Mouse (Mus musculus) heart, postnatal 36 days (tissue): Measurements from ENCODE around the gene Ugt1a10. TPM values are rescaled to one million over a fixed set of nuclear protein-coding genes. Genes with fewer than 3 reads are reported as not detected.
"Not testable (repeated sequence)": the region's sequence is repeated elsewhere in the genome, so short reads cannot be mapped to it uniquely, and the experiment has no call there.

Experiments used
- DNase-seq, 2 experiments: peaks; one replicate each; pipeline ENCODE4 v3.0.0; 2021 to 2022
- intact Hi-C: fragments of 180-260 bp; cut with DNase I; formaldehyde crosslinking; loops from one replicate; pipeline ENCODE4 v1.15.1; 2025
- total RNA-seq, 2 experiments: library from RNA; stranded (reverse); gene quantifications; 2 replicates each; pipeline ENCODE4 v1.2.3; 2021

Ugt1a10 gene
- total RNA-seq, 2 experiments from 2014 or later = not detected

GRCm38 (mm10) chr1:88211812-88212211 lies 156.6 kb downstream of the Ugt1a10 start, which contains the start of gene Ugt1a1:
Gene Ugt1a1, plus strand, starts transcription at chr1:88211959.
- intact Hi-C loops = no loop called here

GRCm38 (mm10) chr1:88212341-88213045 lies 157.3 kb downstream of the Ugt1a10 start:
- intact Hi-C loops = no loop called here
- DNase-seq = no peak

More at GRCm38 (mm10) chr1:88211812-88212211, 156.6 kb downstream of the Ugt1a10 start, which contains the start of gene Ugt1a1:
- DNase-seq = no peak

- DNase-seq = no peak
- intact Hi-C loops = no loop called here
These were observed 157.9 kb downstream of the Ugt1a10 start for GRCm38 (mm10) chr1:88213061-88213460.

GRCm38 (mm10) chr1:88213766-88214461 lies 158.7 kb downstream of the Ugt1a10 start:
- no peak for DNase-seq

GRCm38 (mm10) chr1:88214462-88214952 lies 159.3 kb downstream of the Ugt1a10 start:
- DNase-seq = no peak
- intact Hi-C loops = no loop called here

More at GRCm38 (mm10) chr1:88213766-88214461, 158.7 kb downstream of the Ugt1a10 start:
- intact Hi-C loops = no loop called here

- no peak for DNase-seq
- intact Hi-C loops = no loop called here
These were observed 160.5 kb downstream of the Ugt1a10 start for GRCm38 (mm10) chr1:88215466-88216380.

GRCm38 (mm10) chr1:88216551-88216950 lies 161.4 kb downstream of the Ugt1a10 start:
- no peak for DNase-seq
- intact Hi-C loops = no loop called here

GRCm38 (mm10) chr1:88217144-88217543 lies 162.0 kb downstream of the Ugt1a10 start:
- intact Hi-C loops = no loop called here
- no peak for DNase-seq

GRCm38 (mm10) chr1:88217576-88217975 lies 162.4 kb downstream of the Ugt1a10 start:
- intact Hi-C loops = no loop called here
- DNase-seq = no peak

- intact Hi-C loops = no loop called here
- DNase-seq = no peak
These were observed 162.9 kb downstream of the Ugt1a10 start for GRCm38 (mm10) chr1:88218051-88218450.

GRCm38 (mm10) chr1:88218591-88218990 lies 163.4 kb downstream of the Ugt1a10 start:
- DNase-seq = no peak
- intact Hi-C loops = no loop called here

- DNase-seq = no peak
- intact Hi-C loops = no loop called here
These were observed 163.9 kb downstream of the Ugt1a10 start for GRCm38 (mm10) chr1:88219054-88219453.

- peak in 1 of 2 experiments; percentile 11 for DNase-seq
- intact Hi-C loops = no loop called here
These were observed 165.1 kb downstream of the Ugt1a10 start for GRCm38 (mm10) chr1:88220336-88220735.

- DNase-seq = no peak
- intact Hi-C loops = no loop called here
These were observed 167.0 kb downstream of the Ugt1a10 start for GRCm38 (mm10) chr1:88222216-88222615.

- intact Hi-C loops = not testable (repeated sequence)
- peak in 1 of 2 experiments; percentile 2 for DNase-seq
These were observed 167.9 kb downstream of the Ugt1a10 start for GRCm38 (mm10) chr1:88223011-88223515.

GRCm38 (mm10) chr1:88223591-88223990 lies 168.4 kb downstream of the Ugt1a10 start:
- peak in 1 of 2 experiments; percentile 6 for DNase-seq
- intact Hi-C loops = no loop called here

GRCm38 (mm10) chr1:88224029-88224776 lies 169.0 kb downstream of the Ugt1a10 start:
- DNase-seq = peak in 1 of 2 experiments; percentile 21
- intact Hi-C loops = no loop called here

GRCm38 (mm10) chr1:88225301-88225700 lies 170.1 kb downstream of the Ugt1a10 start:
- intact Hi-C loops, DNase-seq: not testable (repeated sequence)

- DNase-seq = peak; percentile 4 to 7
- intact Hi-C loops = no loop called here
These were observed 170.6 kb downstream of the Ugt1a10 start for GRCm38 (mm10) chr1:88225741-88226140.
